Mouse (Mus musculus) olfactory bulb, adult 2 months (tissue): ENCODE measurements around the gene Adcy3. TPM values are rescaled to one million over a fixed set of nuclear protein-coding genes. Genes with fewer than 3 reads are reported as not detected.

Experiments
- H3K27ac ChIP-seq: fragments of 200-500 bp; 2 replicates; pipeline ENCODE4 v1.5.1; 2012; ENCODE audit warnings: low read depth, low read length; ENCODE audit not compliant: insufficient read depth
- H3K4me1 ChIP-seq: fragments of 200-500 bp; 2 replicates; pipeline ENCODE4 v1.6.1; 2012; ENCODE audit warnings: low read length; ENCODE audit not compliant: control insufficient read depth, insufficient read depth
- H3K4me3 ChIP-seq: fragments of 200-500 bp; 2 replicates; pipeline ENCODE4 v1.5.1; 2012; ENCODE audit warnings: mild to moderate bottlenecking, low read depth, low read length, moderate library complexity; ENCODE audit not compliant: insufficient read depth
- CTCF ChIP-seq: fragments of 200-500 bp; IDR thresholded peaks from 2 replicates; pipeline ENCODE4 v1.5.1; 2012; ENCODE audit warnings: low read depth, mild to moderate bottlenecking, low read length, moderate library complexity; ENCODE audit not compliant: insufficient read depth
- POLR2A ChIP-seq: fragments of 200-500 bp; IDR thresholded peaks from 2 replicates; pipeline ENCODE4 v1.6.1; 2012; ENCODE audit warnings: mild to moderate bottlenecking, low read depth, low read length, moderate library complexity; ENCODE audit not compliant: insufficient read depth
- WGBS: fragments of 180-500 bp; shearing (Covaris S2); methylation state at CpG from one replicate; pipeline ENCODE4 v1.1.7; 2018; 5-methylcytosine and 5-hydroxymethylcytosine counted together
- polyA plus RNA-seq: library from polyadenylated mRNA; stranded (reverse); fragments of >200 nt; gene quantifications from 2 replicates; pipeline ENCODE4 v1.2.4, GENCODE M21; 2012; ENCODE audit warnings: low replicate concordance; ENCODE audit not compliant: missing spikeins, insufficient read depth, insufficient read length

Gene Adcy3
- polyA plus RNA-seq, 1 experiment, result not detected

DNA sequence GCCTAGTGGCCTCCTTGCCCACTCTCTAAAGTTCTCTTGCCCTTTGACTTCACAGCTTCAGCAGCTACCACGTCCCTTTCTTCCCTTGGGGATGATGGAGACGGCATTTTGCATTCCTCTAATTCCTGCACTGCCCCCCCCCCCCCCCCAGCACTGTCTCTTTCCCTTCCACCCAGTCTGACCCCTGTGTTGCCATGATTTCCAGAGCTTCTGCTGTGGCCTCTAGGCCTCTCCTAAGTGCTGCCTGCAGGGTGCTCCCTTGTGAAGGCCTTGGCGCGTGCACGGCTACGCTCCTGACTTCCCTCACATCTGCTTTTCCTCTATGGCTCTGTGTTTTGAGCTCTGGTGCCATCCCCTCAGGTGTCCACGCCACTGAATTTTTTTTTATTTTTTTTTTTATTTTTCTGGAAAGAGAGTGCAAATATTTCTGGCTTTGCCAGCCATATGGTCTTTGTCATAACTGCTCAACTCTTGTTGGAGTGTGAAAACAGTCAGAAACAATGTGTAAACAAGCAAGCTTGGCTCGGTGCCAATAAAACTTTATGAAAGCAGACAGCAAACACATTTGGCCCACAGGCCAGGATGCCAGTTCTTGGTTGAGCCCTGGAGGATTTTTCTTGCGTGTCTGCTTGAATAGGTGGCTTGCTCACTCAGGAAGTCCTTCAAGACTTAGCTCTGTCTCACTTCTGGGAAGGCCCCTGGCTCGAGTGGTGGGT, 60.3 kb downstream of the Adcy3 start:
- no peak overlapping the region for H3K4me3 ChIP-seq
- peaks cover 33% of the 10 kb centered on the region for H3K4me1 ChIP-seq
- no peak for TF ChIP-seq POLR2A
- TF ChIP-seq CTCF, result no peak
- H3K27ac ChIP-seq, result no peak overlapping the region
- 73% methylated on average over 10 of the region's 10 CpGs for WGBS

DNA sequence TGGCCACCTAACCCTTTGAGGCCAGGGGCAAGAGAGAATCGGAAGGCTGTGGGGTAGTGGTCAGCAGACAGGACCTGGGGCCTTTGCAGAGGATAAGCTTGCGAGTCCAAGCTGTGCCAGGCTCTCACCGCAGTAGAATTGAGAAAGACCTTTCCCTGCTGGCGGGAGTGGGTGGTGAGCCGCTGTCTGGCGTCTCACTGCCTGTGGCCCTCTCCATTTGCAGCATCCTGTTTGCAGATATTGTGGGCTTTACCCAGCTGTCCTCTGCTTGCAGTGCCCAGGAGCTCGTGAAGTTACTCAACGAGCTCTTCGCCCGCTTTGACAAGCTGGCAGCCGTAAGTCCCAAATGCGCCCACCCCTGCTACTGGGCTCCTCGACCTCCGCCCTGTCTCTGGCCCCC, 61.7 kb downstream of the Adcy3 start:
- WGBS, result 62% methylated on average over 14 of the region's 14 CpGs

DNA sequence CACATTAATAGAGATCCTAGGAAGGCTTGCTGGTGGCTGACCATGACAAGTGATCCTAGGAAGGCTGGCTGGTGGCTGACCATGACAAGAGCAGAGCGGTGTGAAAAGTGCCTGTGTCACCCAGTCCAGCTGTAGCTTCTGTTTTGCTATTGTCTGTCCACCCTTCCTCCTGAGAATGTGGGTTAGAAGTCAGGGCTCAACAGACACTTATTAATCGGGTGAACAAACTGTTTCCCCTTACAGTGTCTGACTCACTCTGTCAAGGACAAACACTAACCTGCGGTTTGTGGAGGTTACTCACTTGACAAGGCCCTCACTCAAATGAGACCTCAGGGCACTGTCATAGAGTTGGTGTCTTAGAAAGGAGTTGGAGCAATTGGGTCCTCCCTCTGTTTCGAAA, 65.8 kb downstream of the Adcy3 start:
- Histone ChIP-seq H3K4me3 (no peak overlapping the region), H3K4me1 (peaks cover 26% of the 10 kb centered on the region), H3K27ac (no peak overlapping the region)
- TF ChIP-seq CTCF (no peak), POLR2A (no peak)
- WGBS, result 87% methylated on average over 4 of the region's 4 CpGs

More for the DNA sequence above, 61.7 kb downstream of the Adcy3 start:
- Histone ChIP-seq H3K4me3 (no peak overlapping the region), H3K27ac (no peak overlapping the region), H3K4me1 (peaks cover 24% of the 10 kb centered on the region)
- TF ChIP-seq POLR2A (no peak), CTCF (no peak)

DNA sequence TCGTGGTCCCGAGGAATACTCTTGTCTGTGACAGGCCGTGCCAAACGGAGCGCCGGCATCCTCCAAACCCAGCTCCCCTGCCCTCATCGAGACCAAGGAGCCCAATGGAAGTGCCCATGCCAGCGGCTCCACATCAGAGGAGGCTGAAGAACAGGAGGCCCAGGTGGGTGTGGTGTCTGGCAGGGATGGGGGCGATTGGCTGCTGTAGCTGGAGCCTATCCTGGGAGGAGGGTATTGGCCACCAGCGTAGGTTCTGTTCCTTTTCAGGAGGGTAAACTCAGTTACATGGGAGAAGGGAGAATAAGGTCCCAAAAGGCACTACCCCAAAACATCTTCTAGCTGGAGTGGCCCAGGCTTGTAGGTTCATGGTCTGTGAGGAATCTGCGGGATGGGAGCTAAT, 66.4 kb downstream of the Adcy3 start:
- TF ChIP-seq CTCF (no peak), POLR2A (no peak)
- Histone ChIP-seq H3K4me3 (no peak overlapping the region), H3K4me1 (peaks cover 20% of the 10 kb centered on the region), H3K27ac (no peak overlapping the region)
- 96% methylated on average over 11 of the region's 11 CpGs for WGBS

DNA sequence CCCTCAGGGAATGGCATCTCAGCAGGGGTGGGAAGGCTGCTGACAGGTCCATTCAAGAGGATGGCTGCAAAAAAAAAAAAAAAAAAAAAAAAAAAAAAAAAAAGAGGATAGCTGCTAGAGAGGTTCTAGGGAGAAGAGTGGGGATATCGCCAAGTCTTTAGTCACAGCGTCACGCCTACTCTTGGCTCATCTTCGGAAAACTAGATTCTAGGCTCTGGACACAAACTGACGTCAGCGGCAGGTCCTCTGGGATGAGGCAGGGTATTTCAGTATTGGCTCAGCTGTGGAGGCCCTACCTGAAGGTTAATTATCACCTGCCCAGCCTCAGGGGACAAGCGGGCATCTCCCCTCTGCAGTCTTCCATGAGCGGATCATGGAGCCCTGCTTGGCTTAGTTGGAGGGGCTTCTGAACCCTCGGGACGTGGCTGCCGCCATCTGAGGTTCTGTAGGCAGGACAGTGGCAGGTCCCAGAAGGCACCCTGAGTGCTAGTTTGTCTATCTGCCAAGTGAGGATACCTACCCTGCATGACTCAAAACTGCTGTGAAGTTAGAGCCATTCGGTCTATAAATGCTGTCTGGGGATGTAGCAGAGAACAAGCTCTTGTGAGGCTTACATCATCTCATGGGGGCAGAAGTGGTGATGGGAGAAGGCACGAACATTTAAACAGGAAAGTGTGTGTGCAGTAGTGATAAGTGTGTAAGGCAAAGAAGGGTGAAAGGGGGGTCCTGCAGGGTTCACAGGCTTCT, 68.7 kb downstream of the Adcy3 start:
- Histone ChIP-seq H3K27ac (no peak overlapping the region), H3K4me1 (peaks cover 12% of the 10 kb centered on the region), H3K4me3 (no peak overlapping the region)
- WGBS, result 64% methylated on average over 13 of the region's 13 CpGs
- no peak for TF ChIP-seq CTCF
- no peak for TF ChIP-seq POLR2A

DNA sequence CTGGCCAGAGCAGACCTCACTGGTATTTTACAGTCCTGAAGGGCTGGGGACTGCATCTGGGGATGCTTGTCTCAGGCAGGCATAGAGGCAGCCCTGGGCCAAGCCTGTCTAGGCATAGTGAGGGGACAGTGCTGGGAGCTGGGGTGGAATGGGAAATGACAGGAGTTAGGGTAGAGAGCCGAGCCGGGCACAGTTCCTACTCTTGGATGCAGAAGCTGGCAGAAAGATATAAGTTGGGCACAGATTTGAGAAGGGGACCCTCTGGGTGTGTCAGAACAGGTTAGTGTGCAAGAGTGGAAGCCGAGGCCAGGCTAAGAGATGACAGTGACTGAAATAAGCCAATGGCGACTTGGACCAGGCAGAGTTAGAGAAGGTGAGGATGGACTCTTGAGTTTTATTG, 69.3 kb downstream of the Adcy3 start:
- H3K4me3 ChIP-seq, result no peak overlapping the region
- peaks cover 12% of the 10 kb centered on the region for H3K4me1 ChIP-seq
- TF ChIP-seq POLR2A (no peak), CTCF (no peak)
- 96% methylated on average over 4 of the region's 4 CpGs for WGBS
- H3K27ac ChIP-seq, result no peak overlapping the region

DNA sequence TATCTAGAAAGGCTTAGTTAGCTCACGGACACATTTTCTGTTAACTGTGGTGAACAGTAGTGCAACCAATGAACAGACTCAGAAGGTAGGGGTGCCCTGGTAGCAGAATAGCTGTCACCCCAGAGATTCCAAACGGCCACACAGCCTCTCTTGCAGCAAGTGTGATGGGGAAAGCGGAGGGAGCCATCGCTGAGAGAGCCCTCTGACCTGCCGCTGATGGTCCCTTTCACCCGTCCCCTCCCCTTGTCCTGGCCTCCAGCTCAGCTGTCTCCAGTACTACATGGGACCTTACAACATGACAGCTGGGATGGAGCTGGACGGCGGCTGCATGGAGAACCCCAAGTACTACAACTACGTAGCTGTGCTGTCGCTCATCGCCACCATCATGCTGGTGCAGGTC, 73.2 kb downstream of the Adcy3 start:
- no peak for TF ChIP-seq CTCF
- TF ChIP-seq POLR2A, result no peak
- no peak overlapping the region for H3K27ac ChIP-seq
- no peak overlapping the region for H3K4me3 ChIP-seq
- WGBS, result 94% methylated on average over 11 of the region's 11 CpGs
- H3K4me1 ChIP-seq, result peaks cover 9% of the 10 kb centered on the region

DNA sequence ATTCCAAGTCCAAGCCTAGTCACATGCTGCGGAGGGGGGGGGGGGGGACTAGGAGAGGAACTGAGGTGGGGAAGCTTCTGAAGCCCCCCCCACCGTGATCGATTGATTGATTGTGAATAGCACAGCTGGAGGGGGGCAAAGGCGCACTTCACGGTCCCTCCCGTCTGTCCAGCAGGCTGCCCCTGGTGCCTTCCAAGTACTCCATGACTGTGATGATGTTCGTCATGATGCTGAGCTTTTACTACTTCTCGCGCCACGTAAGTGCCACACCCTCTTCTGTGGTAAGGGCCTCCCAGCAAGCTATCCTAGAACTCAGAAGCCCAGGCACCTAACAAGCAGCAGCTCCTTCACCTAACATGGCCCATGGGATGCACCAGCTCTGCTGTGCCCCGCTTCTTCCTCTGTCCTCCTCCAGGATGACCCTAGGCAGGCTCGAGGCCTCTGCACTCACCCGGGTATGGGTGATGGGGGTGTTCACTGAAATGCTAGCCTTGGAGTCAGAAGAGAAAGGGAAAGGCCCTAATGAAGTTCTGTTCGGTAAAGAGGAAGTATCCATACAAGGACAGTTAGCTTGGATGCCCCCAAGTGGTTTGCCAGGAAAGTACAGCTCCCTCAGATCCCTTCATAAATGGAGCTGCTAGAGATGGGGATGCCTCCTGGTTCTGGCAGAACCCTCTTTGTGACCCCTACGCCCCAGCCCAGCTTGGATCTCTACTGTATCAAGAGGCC, 75.7 kb downstream of the Adcy3 start:
- no peak overlapping the region for H3K27ac ChIP-seq
- no peak for TF ChIP-seq POLR2A
- 0 out of 2 replicates have a peak, but pooled peaks have one; percentile 2 for TF ChIP-seq CTCF
- WGBS, result 76% methylated on average over 15 of the region's 15 CpGs
- H3K4me3 ChIP-seq, result no peak overlapping the region
- H3K4me1 ChIP-seq, result peaks cover 7% of the 10 kb centered on the region

DNA sequence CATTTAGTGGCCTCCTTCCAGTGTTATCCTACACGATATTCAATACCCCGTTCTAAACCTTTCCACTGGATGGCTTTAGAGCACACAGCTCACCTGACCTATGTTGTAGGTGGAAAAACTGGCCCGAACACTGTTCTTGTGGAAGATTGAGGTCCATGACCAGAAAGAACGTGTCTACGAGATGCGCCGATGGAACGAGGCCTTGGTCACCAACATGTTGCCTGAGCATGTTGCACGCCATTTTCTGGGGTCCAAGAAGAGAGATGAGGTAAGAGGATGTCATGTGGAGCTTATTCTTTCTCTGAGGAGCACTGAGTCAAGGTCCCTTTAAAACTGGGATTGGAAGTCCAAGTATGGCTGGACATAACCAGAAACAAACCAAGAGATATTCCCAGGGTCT, 76.3 kb downstream of the Adcy3 start:
- TF ChIP-seq POLR2A, result no peak
- TF ChIP-seq CTCF, result no peak
- Histone ChIP-seq H3K4me3 (no peak overlapping the region), H3K4me1 (peaks cover 7% of the 10 kb centered on the region), H3K27ac (no peak overlapping the region)
- WGBS, result 97% methylated on average over 9 of the region's 9 CpGs
